Mouse (Mus musculus): ENCODE results near the gene 9030025P20Rik. TPM values are rescaled to one million over a fixed set of nuclear protein-coding genes. Genes with fewer than 3 reads are reported as not detected.
"Not testable (repeated sequence)": the region's sequence is repeated elsewhere in the genome, so short reads cannot be mapped to it uniquely, and the experiment has no call there.

Gene 9030025P20Rik
- polyA plus RNA-seq (2015; fragmentation: Nextera tagmentation; extraction: Ambion mirVana) = 6.5 and 8.7 TPM in 2 replicates

DNA sequence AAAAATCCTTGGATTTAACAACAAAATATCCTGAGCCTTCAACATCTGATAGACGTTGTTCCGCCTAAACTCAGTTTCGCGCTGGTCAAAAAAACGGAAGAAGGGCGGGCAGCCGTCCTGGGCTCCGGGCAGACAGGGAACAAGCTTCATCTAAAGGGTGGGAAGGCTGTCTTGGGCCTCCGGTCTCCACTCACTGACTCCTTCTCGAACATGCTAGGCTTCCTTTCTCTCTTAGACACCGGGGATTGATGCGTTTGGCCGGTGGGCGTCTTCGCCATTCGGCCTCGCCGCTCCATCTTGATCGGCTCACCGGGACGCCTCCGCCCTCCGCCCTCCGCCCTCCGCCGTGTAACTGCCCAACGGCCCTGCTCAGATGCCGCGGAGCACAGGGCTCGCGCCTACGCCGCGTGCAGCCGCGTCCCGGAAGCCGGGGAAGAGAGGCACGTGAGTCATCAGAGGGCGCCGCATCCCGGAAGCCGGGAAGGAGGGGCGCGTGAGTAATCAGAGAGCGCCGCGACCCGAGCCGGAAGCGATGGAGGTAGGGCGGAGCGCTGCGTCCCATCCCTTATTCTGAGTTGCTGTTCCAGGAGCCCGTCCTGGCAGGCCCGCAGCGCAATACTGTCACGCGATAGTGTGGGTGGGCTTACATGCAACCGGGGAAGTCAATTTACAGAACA is at the start of gene 9030025P20Rik, which contains the start of gene Gm3417:
9030025P20Rik (plus strand) TSS at position 107 of the 677 bp plus-strand sequence.
Gm3417 (minus strand) TSS at position 429 of the 677 bp plus-strand sequence.
- H3K27me3 ChIP-seq (replicated peaks); H3K4me3 ChIP-seq (replicated peaks); H3K9ac ChIP-seq (replicated peaks); H3K4me1 ChIP-seq; H3K36me3 ChIP-seq; H3K27ac ChIP-seq (replicated peaks); H3K9me3 ChIP-seq (replicated peaks): not testable (repeated sequence)
- peak within 1 kb of the TSS; percentile 31; the same call in 1 of the 2 replicates for H3K4me2 ChIP-seq
- no CpG with 5 or more reads among the region's 60 CpGs for WGBS
- peak; percentile 97 for ATAC-seq (ENCODE audit: low FRiP score)

DNA sequence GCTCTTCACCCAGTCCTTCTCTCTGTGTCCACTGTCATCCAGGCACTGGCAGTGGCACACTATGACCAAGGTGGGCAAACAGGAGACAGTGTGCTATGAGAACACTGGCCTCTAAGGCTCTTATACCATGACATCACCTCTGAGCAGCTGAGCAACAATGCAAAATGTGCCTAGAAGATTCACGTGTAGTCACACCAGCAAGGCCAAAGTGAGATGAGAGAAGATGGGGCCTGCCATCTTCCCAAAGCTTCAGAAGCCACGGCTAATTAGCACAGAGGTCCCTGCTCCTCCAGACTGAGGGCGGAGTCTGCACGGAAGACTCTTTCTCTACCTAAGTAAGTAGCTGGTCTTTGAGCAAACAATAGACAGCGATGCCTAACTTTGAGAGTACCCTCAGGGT is 49.6 kb upstream of the 9030025P20Rik start:
- no peaks in the 10 kb centered on the region for H3K27me3 ChIP-seq (replicated peaks)
- no peaks in the 10 kb centered on the region for H3K9me3 ChIP-seq (replicated peaks)
- H3K4me3 ChIP-seq (replicated peaks) = no peak overlapping the region
- H3K4me1 ChIP-seq = no peaks in the 10 kb centered on the region
- no peak for ATAC-seq (ENCODE audit: low FRiP score)
- no peak overlapping the region for H3K9ac ChIP-seq (replicated peaks)
- H3K4me2 ChIP-seq = no peak overlapping the region
- 76% methylated on average over 5 of the region's 5 CpGs for WGBS
- H3K36me3 ChIP-seq = no peaks in the 10 kb centered on the region
- H3K27ac ChIP-seq (replicated peaks) = no peak overlapping the region

DNA sequence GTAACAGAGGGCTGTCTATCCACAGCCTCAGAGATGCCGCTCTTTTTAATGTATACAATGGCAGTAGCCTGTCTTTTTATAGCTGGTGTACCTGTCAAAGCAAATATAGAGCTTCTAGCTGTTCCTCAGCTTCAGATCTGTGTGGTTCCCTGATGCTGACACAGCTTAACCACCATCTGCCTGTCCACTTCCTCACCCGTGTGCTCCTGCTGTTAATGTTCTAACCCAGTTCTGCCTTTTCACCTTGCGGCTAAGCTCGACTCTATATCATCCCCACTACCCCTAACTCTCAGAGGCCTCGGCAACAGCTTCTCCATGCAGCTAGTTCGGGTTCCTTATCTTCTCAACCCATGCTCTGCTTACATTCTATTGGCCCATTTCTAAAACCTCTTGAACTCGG is 47.6 kb upstream of the 9030025P20Rik start:
- Histone ChIP-seq H3K4me1 (no peaks in the 10 kb centered on the region), H3K4me3 (replicated peaks) (no peak overlapping the region), H3K27ac (replicated peaks) (no peak overlapping the region), H3K4me2 (no peak overlapping the region), H3K9ac (replicated peaks) (no peak overlapping the region), H3K27me3 (replicated peaks) (no peaks in the 10 kb centered on the region), H3K36me3 (no peaks in the 10 kb centered on the region), H3K9me3 (replicated peaks) (no peaks in the 10 kb centered on the region)
- 85% methylated on average over 7 of the region's 7 CpGs for WGBS
- ATAC-seq (ENCODE audit: low FRiP score) = no peak

DNA sequence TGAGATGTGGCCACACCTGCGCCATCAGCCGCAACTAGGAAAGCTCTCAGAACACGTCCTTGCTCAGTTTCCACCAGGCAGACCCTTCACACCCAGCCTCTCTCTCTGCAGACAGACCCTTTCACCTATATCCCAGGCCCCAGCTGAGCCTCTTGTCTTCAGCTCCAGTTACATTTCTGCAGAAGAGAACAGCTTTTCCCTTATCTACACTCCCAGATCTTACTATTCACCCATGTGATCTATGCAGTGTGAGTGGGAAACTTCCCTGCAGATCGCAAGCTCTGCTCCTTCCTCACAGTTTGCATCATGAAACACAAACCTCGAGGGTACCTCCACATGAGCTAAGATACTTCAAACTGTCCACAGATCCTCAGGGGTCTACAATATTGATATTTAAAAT is 46.8 kb upstream of the 9030025P20Rik start:
- Histone ChIP-seq H3K4me1 (no peaks in the 10 kb centered on the region), H3K4me3 (replicated peaks) (no peak overlapping the region), H3K36me3 (no peaks in the 10 kb centered on the region), H3K27ac (replicated peaks) (no peak overlapping the region), H3K4me2 (no peak overlapping the region), H3K27me3 (replicated peaks) (no peaks in the 10 kb centered on the region), H3K9me3 (replicated peaks) (no peaks in the 10 kb centered on the region), H3K9ac (replicated peaks) (no peak overlapping the region)
- ATAC-seq (ENCODE audit: low FRiP score) = no peak
- WGBS = 92% methylated on average over 5 of the region's 5 CpGs

DNA sequence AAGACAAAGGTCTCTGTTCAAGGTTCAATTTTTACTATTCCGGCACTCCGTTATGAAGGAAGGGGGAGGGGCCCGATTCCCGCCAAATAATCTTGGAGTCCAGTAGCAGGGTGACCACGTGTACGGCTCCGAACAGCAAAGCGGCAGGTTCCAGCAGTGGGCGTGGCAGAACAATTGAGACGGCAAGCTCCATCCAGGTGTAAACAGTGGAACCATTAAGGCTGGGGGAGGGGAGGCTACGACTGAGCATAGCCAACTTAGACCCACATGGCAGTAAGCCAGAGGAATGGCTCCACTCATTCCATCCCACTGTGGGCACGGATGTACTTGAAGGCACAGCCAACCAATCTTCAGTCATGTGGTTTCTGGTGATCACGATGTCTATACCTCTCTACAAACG is 43.0 kb upstream of the 9030025P20Rik start:
- H3K4me1 ChIP-seq; H3K27me3 ChIP-seq (replicated peaks); H3K9me3 ChIP-seq (replicated peaks); H3K36me3 ChIP-seq; H3K4me3 ChIP-seq (replicated peaks); ATAC-seq (ENCODE audit: low FRiP score); H3K27ac ChIP-seq (replicated peaks); H3K9ac ChIP-seq (replicated peaks); H3K4me2 ChIP-seq: not testable (repeated sequence)
- WGBS = 85% methylated on average over 14 of the region's 14 CpGs

DNA sequence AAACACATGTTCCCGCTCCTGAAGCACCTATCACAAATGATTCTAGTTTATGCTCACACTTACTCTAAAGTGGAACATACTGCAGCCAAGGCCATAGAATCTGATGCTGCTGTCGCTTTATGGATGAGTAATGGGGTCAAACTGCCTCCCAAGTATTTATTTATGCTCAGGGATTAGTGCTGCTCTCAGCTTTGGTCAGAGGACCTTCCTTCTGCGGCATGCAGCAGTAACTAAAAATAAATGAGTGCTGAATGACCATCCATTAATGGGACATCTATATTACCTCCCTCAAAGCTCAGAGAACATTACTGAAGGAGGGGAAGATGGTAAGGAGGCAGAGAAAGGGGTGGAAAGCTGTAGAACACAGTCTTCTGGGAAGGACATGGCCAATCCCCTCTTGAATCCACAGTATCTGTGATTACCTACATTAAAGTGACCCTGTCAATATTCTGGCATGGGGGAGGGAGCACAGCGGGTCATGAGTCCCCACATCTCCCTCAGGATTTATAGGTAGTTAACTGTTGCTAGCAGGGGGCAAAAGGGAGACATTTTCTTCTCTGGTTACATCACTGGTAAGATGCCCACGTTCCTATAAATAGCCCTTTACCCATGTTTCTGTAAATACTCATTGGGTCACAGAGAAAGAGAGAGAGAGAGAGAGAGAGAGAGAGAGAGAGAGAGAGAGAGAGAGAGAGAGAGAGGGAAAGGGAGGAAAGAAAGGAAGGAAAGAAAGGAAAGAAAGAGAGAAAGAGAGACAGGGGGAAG is 42.2 kb upstream of the 9030025P20Rik start:
- Histone ChIP-seq H3K9ac (replicated peaks) (no peak overlapping the region), H3K4me2 (no peak overlapping the region), H3K27me3 (replicated peaks) (no peaks in the 10 kb centered on the region), H3K27ac (replicated peaks) (no peak overlapping the region), H3K4me1 (no peaks in the 10 kb centered on the region), H3K4me3 (replicated peaks) (no peak overlapping the region), H3K36me3 (no peaks in the 10 kb centered on the region), H3K9me3 (replicated peaks) (no peaks in the 10 kb centered on the region)
- 73% methylated on average over 5 of the region's 5 CpGs for WGBS
- ATAC-seq (ENCODE audit: low FRiP score) = no peak

DNA sequence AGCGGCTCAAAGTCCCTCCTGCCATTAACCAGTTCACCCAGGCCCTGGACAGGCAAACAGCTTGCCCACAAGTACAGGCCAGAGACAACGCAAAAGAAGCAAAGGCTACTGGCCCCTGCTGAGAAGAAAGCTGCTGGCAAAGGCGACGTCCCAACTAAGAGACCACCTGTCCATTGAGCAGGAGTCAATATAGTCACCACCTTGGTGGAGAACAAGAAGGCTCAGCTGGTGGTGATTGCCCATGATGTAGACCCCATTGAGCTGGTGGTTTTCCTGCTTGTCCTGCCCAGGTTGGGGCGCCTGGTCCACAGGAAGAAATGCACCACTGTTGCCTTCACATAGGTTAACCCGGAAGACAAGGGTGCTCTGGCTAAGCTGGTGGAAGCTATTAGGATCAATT is 36.1 kb upstream of the 9030025P20Rik start:
- Histone ChIP-seq H3K4me3 (replicated peaks) (peak overlapping the region; percentile 83), H3K27ac (replicated peaks) (peak overlapping the region; percentile 83; the same call in 1 of the 2 replicates), H3K4me1 (peaks cover 27% of the 10 kb centered on the region), H3K4me2 (peak overlapping the region; percentile 88), H3K9ac (replicated peaks) (peak overlapping the region; percentile 83)
- H3K36me3 ChIP-seq; H3K9me3 ChIP-seq (replicated peaks); H3K27me3 ChIP-seq (replicated peaks): not testable (repeated sequence)
- 0 out of 2 replicates have a peak, but pooled peaks have one; percentile 6 for ATAC-seq (ENCODE audit: low FRiP score)
- 65% methylated on average over 6 of the region's 6 CpGs for WGBS

DNA sequence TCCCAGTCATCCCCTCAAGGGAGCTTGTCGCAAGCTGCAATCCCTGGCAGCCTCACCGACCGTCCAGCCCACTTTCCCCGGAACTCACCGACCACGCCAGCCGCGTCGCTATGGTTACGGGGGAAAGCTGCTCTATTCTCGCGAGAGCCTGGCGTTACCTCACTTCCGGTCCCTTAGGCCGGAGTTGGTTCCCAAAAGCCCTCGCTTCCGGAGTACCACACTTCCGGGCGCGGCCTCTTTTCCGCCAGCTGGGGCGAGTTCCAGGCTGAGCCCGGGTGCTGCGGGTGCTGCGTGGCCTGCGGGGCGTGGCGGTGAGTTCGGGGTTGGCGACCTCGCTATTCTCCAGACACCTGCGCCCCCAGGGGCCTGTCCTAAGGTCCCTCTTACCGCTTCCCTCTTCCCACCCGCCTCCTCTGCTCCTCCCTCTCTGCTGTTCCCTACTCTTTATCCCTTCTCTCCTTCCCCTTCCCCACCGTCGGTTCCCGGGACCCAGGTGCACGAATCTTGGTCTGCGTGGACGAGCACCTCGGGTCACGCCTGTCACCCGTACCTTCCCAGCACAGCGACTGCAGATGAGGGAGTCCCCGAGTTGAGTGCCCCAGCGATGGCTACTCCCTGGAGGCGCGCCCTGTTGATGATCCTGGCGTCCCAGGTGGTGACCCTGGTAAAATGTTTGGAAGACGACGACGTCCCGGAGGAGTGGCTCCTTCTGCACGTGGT is 35.1 kb upstream of the 9030025P20Rik start, which contains the start of the genes Wdr27 and 1600012H06Rik:
Wdr27 (minus strand) TSS at position 150 of the 720 bp plus-strand sequence.
1600012H06Rik (plus strand) TSS at position 176 of the 720 bp plus-strand sequence.
- WGBS = under 1% methylated on average over 54 of the region's 54 CpGs
- no peaks in the 10 kb centered on the region for H3K9me3 ChIP-seq (replicated peaks)
- H3K27ac ChIP-seq (replicated peaks) = peak within 1 kb of the TSS; percentile 83
- peak within 1 kb of the TSS; percentile 88 for H3K4me2 ChIP-seq
- no peaks in the 10 kb centered on the region for H3K27me3 ChIP-seq (replicated peaks)
- H3K36me3 ChIP-seq = peaks cover 9% of the 10 kb centered on the region
- H3K9ac ChIP-seq (replicated peaks) = peak within 1 kb of the TSS; percentile 83
- peak within 1 kb of the TSS; percentile 83 for H3K4me3 ChIP-seq (replicated peaks)
- ATAC-seq (ENCODE audit: low FRiP score) = peak; percentile 99
- H3K4me1 ChIP-seq = peaks cover 27% of the 10 kb centered on the region

DNA sequence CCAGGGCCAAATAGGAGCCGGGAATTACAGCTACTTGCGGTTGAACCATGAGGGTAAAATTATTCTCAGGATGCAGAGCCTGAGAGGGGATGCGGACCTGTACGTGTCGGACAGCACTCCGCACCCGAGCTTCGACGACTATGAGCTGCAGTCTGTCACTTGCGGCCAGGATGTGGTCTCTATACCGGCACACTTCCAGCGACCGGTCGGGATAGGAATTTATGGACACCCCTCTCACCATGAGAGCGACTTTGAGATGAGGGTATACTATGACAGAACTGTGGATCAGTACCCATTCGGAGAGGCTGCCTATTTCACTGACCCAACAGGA is 34.6 kb upstream of the 9030025P20Rik start:
- 16% methylated on average over 16 of the region's 16 CpGs for WGBS
- Histone ChIP-seq H3K9ac (replicated peaks) (peak overlapping the region; percentile 83), H3K9me3 (replicated peaks) (no peaks in the 10 kb centered on the region), H3K4me2 (peak overlapping the region; percentile 88), H3K27me3 (replicated peaks) (no peaks in the 10 kb centered on the region), H3K36me3 (peaks cover 12% of the 10 kb centered on the region), H3K4me3 (replicated peaks) (peak overlapping the region; percentile 83), H3K4me1 (peaks cover 27% of the 10 kb centered on the region), H3K27ac (replicated peaks) (peak overlapping the region; percentile 83; the same call in 1 of the 2 replicates)
- peak; percentile 9 for ATAC-seq (ENCODE audit: low FRiP score)

DNA sequence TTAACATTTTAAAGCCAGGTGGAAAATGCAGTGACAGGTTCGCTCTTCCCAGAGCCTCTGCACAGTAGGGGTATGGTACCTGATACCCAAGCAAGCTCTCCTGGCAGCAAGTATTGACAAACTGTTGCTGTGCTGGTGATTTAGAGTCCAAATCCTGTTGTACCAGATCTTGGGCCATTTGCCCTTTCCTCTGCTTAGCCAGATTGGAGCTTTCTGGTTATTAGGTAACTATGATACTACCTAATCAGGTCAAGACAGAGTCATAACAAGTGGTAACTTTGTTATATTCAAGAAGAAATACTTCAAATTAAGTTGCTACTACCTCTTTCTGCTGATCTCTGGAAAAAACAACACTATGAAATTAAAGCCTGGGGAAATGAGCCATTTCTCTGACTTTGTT is 33.7 kb upstream of the 9030025P20Rik start:
- Histone ChIP-seq H3K9ac (replicated peaks) (no peak overlapping the region), H3K4me1 (peaks cover 27% of the 10 kb centered on the region), H3K9me3 (replicated peaks) (no peaks in the 10 kb centered on the region), H3K36me3 (peaks cover 17% of the 10 kb centered on the region), H3K27me3 (replicated peaks) (no peaks in the 10 kb centered on the region), H3K27ac (replicated peaks) (no peak overlapping the region), H3K4me3 (replicated peaks) (peak overlapping the region; percentile 83; the same call in 1 of the 2 replicates), H3K4me2 (peak overlapping the region; percentile 88)
- 86% methylated on average over 1 of the region's 1 CpGs for WGBS
- no peak for ATAC-seq (ENCODE audit: low FRiP score)

DNA sequence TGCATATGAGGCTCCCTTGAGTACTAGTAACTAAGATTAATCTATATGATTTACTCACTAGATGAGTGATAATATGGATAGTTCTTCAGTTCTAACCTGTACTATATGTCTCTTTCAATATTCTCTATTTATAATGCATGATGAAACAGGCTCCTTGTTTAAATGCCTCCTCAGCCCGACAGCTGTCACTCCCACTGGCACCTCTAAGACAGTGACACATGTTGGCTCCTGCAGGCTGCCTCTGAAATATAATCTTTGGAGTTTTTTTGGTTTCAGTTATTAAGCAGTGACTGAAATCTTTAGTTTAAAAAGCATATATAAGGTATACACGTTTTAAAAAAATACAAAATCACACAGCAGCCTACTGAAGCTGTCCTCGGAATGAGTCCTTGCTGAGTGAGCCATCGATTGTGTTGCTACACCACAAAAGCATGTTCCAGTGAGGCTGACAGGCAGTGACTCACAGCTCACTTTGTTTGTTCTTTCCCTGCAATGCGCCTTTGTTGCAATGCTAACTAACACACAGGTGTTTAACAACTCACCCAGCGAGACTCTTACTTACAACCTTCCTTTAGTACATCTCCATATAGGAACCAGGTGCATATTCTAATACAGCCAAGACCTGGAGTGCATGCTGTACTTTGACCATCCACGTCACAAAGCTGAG is 29.0 kb upstream of the 9030025P20Rik start:
- Histone ChIP-seq H3K4me2 (no peak overlapping the region), H3K4me1 (peaks cover 12% of the 10 kb centered on the region), H3K27ac (replicated peaks) (no peak overlapping the region), H3K27me3 (replicated peaks) (no peaks in the 10 kb centered on the region), H3K9ac (replicated peaks) (no peak overlapping the region), H3K4me3 (replicated peaks) (no peak overlapping the region), H3K36me3 (peaks cover 57% of the 10 kb centered on the region), H3K9me3 (replicated peaks) (no peaks in the 10 kb centered on the region)
- 89% methylated on average over 7 of the region's 7 CpGs for WGBS
- ATAC-seq (ENCODE audit: low FRiP score) = no peak

All from neural tube, embryonic 15.5 days (tissue).